Mouse (Mus musculus) thymus, postnatal 4 days (tissue): ENCODE measurements around the gene Sbno2.

Source experiments
- DNase-seq: peaks from one replicate; pipeline ENCODE4 v3.0.0; 2021

The Sbno2 gene

DNA sequence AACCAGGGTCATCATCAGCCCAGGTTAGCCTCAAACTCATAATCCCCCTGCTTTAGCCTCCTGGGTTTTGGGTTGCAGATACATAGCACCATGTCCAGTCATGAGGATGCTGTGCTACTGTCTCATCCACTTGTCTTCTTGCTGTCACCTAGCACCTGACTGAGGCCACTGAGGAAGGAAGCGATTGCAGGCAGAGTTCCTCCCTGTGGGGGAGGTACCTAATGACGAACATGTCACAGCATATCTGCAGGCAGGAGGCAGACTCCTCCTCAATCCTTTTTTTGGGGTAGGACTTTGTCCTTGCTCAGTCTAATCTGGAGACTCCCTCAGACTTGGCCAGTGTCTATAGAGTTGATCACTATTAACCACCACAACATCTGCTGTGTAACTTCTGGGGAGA, 16.3 kb upstream of the Sbno2 start:
- no peak for DNase-seq

DNA sequence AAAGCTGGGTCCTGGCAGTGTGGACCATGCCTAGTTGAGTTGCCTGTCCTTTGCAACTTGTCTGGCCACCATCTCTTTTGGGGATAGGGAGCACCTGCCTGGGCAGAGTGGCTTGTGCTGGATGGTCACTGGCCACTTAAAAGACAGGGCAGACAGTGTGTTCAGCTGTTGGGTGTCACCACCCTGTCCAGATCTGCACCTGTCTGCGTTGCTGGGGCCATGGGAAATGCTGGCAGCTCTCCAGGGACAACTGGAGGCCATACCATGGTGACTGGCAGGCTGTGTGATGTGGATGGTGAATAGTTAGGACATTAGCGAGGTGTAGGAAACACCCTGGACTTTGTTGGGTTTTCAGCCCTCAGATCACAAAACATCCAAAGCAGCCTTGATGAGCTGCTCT, 14.8 kb upstream of the Sbno2 start:
- DNase-seq, result no peak

DNA sequence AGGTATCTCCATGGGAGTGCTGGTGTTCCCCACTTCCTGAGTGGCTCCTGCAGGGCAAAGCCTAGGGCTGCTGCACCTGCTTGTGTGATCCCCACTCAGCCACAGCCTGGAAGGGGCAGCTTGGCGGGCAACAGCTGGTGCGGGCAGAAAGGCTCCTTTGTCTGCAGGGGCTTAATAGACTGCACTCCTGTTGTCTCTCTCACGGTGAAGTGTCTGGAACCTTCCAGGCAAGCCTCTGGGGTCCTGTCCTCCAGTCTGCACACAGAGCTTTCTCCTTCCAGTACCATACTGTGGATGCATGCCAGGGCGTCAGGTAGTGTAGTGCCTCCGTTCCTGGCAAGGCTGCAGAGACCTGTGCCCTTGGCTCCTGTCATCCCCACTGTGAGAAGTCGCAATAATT, 13.2 kb upstream of the Sbno2 start:
- DNase-seq, result no peak

DNA sequence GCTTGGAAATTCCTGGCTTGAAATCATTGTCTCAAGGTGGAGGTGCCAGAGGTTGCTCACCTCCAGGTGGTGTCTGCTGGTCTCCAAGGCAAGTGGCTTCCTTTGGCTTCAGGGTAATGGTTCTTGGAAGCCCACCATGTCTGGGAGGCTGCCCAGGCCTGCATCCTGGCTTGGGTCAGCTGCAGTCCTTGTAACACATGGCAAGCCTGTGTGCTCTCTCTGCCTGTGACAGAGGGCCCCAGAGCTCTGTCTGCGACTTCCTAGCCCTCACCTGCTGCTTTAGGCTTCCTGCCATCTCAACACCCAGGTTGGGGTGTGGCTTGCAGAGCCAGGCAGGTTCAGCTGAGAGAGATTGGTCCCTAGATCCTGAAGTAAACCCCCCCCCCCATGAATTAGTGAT, 12.4 kb upstream of the Sbno2 start:
- peak; percentile 47 for DNase-seq

DNA sequence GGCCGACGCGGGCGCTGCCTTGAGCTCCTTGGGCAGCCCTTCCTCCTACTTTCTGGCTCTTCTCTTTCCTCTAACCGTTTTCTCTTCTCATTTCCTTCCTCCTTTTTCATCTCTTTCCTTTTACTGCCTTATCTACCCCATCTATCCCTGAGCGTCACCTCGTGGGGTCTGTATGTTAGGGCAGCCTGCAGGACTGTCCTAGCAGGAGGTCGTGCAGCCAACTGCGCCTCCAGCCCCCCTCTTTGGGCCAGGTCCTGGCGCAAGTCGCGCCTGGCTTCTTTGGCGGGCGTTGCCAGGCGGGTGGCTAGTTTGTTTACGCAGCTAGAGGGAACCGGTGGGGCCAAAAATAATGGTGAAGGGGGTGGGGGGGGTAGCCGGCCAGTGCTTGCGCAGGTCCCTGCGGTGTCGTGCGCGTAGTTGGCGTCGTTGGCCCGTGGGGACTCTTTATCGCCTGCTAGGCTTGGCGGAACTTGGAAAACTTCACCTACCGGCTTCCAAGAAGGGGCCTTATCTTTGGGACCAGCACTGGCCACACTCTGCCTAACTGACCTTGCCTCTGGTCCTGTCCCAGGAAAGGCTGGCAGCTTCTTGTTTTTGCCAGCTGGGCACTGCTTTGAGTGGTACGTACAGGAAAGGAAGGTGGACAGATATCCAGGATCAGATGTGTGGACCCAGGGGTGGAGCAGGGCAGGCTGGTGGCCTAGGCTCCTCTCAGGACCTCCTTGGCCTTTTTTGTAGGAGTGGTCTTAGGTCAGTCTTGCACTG, 11.7 kb upstream of the Sbno2 start:
- peak; percentile 37 for DNase-seq

DNA sequence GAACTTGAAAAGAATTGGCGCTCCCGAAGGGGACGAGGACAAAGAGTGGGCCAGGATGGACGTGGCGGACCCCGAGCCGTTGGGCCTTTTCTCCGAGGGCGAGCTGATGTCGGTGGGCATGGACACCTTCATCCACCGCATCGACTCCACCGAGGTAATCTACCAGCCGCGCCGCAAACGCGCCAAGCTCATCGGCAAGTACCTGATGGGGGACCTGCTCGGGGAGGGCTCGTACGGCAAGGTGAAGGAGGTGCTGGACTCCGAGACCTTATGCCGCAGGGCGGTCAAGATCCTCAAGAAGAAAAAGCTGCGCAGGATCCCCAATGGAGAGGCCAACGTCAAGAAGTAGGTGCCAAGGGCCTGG, 11.2 kb upstream of the Sbno2 start:
- DNase-seq, result peak; percentile 60

DNA sequence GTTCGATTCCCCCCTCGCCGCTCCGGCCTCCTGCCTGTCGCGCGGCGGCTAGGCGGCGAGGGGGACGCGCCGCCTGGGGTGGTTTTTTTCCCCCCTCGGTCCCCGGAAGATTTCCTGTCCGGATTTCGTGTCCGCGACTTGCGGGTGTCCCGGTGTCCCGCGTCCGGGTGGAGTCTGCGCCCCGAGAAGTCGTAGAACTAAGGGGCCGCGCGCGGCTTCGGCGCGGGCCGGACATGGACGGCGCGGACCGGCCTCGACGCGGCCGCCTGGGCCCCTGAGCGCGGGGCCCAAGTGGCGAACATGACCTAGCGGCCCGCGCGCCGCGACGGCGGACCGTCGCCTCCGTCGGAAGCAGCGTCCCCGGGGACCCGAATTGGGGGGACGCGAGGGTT, 10.6 kb upstream of the Sbno2 start:
- no peak for DNase-seq

DNA sequence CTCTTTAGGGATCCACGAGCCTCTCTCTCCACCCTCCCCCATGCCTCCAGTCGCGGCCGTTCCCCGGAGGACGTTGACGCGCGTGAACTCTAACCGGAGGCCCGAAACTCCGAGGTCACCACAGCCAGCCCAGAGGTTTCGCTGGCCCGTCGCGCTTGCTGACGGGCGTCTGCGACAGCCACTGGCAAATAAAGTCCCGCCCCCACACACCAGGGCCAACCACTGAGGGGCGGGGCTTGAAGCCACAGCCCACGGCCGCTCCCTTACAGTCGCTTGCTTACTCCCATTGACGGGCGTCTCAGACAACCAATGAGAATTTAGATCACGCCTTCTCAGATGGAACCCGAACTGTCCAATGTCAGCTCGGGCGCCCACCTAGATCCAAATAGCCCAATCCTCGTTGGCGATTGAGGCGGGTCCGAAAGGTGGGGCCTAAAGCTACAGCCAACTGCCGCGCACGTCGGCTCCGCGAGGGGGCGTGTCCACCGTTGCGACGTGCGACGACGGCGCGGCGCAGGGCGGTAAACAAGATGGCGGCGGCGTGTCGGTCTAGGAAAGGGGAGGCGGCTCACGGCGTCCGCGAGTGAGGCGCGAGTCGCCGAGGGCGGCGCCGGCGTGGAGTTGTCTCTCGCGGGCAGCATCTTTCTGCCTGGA, 10.0 kb upstream of the Sbno2 start, which contains the start of gene Stk11:
Stk11 (plus strand) TSS at position 514 of the 654 bp plus-strand sequence.
- DNase-seq, result peak; percentile 98

DNA sequence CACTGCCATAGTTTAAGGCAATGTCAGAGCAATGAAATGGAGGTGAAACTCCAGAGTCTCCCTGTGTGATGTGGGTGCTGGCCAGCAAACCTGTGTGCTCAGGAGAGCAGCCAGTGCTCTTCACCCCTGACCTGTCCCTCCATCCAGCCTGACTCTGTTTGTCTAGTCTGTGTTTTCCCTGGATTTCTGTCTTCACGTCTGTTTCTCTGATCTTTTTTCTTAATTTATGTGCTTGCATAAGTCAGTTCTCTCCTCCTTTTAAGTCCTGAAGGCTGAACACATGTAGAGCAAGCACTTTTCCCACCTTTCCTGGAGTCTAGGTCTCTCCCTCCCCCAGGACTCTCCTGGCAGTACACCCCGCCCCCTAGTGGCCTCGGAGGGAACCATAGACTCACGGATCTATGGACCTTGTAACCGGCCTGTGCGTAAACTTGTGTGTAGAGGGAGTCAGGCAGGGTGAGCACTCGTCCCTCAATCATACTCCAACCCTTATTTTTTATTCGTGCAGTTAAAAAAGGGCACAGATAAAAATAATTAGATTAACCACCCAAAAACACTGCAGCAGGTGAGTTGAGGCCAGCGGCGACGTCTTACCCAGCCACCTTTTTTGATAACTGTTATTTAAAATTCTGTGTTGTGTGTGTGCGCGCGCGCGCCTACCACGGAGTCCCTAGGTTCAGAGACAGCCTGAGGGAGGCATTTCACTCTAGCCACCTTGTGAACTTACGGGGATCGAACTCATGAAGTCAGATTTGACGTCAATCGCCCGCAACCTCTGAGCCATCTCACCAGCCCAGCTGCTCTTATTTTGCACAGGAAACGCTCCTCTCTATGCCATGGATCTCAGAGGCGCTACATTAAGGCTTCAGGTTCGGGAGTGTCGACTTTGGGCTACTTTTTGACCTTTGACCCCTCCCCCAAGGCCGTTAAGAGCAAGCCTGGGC, 9.2 kb upstream of the Sbno2 start:
- peak; percentile 96 for DNase-seq

DNA sequence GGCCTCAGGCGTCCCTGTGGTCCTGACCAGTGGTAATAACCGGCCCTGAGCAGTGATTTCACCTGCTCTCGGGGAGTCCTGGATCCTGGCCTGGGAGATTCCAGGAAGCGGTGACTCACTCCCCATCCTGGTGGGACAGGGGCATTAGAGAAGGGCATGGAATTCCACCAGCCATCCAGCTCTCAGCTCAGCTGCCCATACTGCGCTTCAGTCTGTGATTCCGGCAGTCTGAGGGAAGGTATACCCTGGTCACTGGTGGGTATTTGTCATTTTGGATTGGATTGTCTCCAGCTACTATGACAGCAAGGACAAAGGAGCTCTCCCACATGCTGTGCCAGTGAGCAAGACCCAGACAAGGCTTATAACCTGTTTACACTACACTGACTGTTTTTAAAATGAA, 2.3 kb upstream of the Sbno2 start:
- DNase-seq, result no peak

DNA sequence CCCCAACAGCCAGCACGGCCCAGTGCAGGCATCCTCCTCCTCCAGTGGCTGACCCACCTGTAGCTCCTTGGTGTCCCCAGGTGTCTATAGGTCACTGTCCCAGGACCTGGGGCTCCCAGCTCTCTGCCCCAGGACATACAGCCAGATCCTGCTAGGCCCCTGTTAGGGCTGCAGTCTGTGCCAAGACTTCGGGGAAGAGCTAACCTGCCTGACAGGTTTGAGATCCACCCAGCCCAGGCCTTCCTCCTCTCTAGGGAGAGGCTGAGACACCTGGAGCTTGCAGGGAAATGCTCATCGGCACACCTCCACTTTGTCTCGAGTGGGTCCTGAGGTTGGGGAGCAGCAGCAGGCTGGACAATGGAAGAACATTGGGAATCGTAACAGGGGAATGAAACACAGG, 555 bp upstream of the Sbno2 start:
- no peak for DNase-seq

DNA sequence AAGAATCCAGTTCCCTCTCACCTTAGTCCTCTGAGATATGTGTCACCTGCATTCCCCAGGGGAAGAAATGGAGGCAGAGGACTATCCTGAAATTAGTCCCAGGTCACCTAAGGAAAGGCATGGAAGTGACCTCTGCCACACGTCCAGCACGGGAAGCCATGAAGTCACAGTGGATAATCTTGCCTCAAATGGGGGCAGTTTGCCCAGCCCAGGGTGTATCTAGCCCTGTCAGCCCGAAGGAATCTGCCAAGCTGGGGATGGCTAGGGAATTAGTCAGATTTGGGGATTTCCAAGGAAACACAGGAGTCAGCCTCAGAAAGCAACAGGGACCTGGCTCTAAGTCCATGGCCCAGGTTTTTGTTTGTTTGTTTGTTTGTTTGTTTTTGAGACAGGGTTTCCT, 1.2 kb downstream of the Sbno2 start:
- no peak for DNase-seq

DNA sequence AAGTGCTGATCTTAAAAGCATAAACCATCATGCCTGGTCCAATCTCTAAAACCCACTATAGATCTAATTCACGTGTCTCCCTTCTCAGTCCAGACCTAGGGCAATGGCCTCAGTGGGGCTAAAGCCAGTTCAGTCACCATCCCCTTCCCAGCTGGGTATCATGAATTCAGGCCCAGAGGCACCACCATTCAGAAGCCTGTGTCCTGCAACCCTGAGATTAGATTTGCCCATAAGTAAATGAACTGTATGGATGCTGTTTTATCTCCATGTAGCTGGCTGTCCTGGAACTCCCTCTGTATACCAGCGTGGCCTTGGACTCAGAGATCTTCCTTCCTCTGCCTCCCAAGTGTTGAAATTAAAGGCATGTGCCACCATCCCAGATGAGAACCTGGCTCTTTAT, 2.3 kb downstream of the Sbno2 start:
- no peak for DNase-seq

DNA sequence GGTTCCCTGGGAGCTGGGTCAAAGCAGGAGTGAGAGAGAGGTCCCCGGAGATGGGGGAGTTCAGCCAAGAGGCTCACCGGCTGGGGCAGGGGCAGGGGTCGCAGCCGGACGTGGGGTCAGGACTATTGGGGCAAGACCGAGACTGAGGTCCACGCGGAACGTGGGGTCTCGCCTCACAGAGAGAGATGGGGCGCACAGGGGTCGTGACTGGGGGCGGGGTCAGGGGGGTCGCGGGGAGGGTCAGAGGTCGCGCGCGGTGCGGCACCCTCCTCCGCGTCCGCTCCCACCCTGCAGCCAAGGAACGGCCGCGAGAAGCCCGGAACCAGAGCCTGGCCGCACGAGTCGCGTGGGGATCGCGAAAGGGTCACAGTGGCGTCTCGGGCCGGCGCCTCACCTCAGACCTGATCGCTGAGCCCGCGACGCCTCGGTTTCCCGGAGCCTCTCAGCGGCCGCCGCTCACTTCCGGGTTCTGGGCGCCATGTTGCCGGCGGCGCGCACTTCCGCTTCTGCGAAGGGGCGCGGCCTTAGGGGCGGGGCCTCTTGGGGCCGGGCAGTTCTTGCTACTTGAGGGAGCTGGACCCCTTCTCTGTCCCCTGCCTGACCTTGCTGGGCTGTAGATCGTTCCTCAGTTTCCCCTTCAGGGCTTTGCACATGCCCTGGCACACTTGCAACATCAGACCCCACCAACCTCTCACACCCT, 3.0 kb downstream of the Sbno2 start:
- DNase-seq, result peak; percentile 96

DNA sequence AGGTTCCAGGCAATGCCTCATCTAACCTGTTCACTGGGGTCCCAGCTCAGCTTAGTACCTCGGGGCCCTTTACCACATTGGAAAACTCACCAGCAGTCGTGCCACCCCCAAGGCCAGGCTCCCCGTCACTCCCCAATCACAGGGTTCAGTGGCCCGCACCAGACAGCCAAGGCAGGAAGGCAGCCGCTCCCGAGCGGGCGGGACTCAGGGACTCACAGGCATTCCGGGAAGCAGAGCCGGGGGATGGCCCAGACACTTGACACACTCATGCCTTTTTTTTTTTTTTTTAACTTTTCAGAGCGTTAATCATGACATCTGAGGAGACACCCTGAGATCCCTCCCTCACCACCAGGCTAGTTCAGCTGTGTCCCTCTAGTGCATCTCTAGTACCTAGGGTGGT, 4.4 kb downstream of the Sbno2 start:
- DNase-seq, result no peak

DNA sequence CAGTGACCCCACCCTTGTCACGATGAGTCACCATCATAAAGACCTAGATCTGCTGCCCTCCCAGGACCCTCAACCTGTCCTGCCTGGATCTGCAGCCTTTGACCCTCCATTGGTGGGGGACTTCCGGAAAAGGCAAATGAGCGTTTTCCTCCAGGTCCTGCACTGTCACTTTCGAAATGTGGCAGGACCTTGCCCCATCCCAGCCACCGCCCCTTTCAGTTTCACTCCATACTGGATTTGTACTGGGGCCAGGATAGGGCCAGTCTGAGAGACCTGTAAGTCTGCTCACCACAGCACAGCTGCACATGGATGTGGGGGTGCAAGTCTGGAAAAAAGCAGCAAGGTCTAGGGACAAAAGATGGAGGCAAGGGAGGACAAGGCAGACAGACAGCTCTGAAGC, 6.7 kb downstream of the Sbno2 start:
- no peak for DNase-seq

DNA sequence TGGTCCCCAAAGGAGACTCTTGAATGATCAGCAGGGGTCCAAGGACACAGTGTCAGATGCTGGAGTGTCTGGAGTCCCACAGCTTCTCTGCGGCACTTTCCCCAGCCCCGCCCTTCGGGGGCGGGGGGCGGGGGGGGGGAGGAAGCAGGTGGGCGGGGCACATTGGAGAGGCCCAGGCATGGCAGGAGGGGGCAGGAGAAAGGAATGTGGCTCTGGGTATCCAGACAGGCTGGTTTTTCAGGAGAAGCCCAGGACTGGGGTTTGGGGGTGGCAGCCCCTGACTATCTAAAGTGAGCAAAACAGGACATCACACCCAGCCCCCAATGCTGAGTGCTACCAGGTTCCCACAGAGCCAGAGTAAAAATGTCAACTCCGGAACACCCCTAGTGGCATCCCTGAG, 8.1 kb downstream of the Sbno2 start:
- no peak for DNase-seq

DNA sequence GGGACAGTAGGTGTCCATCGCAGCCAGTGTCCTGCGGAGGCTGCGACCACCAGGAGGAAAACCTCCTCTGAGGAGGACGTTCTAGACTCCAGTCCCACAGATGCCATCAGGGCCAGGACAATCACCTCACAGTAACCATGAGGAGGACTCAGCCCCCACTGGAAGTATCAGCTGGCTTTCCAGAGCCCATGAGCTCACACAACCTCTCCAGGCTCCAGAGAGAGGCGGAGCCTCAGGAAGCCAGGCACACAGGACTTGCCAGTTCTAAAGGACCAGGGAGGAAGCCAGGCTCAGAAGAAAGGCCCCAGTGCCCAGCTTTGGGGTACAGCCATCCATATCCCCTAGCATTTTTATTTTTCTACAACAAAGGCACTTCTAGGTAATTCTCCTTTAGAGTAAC, 9.8 kb downstream of the Sbno2 start:
- no peak for DNase-seq

DNA sequence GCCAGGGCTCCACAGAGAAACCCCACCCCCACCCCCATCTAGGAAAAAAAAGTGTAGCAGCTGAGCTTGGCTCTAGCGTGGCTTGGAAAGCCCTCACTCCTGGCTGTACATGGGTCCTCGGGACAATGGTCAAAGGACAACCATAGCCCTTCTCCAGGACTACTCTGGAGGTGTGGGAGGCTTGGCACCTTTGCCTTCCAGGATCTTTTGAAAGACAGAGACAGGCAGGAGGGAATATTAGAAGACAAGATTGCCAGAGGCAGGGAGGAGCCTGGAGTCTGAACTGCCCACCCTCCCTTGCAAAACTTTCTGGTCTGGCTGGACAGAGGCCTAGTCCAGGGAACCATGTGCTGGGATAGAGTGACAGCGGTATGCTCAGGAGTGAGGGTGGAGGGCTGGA, 10.7 kb downstream of the Sbno2 start:
- DNase-seq, result no peak

DNA sequence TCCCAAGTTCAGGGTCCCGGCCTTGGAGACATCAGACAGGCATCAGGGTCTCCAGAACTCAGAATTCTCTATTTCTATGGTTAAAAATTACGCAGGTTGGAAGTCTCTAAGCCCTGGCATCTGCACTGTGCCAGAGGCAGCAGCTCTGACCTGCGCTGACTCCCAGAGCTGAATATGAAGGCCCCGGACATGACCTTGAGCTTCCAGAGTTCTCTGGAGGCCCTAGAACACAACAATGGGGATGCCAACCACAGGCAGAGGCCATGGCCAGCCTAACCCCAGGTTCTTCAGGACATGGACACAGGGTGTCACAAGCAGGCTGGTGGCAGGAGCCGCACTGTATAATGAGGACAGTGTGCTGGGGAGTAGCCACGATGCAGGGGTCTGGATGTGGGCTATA, 11.3 kb downstream of the Sbno2 start:
- DNase-seq, result no peak

DNA sequence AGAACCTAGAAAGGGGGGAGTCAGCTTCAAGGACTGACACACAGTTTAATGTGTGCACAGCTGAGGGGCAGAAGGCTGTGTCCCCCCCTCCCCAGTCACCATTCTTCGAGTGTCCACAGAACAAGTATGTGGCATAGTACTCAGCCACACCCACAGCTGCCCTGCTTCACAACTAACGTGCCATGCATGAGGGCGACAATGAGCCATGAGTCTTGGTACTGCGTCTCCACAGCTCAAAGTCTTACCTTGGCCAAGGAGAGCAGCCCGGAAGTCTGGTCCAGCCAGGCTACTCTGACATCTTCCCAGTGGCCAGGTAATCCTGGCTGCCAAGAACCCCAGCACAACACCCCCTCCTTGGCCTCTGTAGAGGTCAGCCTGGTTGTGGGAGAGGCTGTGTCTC, 12.7 kb downstream of the Sbno2 start:
- no peak for DNase-seq

DNA sequence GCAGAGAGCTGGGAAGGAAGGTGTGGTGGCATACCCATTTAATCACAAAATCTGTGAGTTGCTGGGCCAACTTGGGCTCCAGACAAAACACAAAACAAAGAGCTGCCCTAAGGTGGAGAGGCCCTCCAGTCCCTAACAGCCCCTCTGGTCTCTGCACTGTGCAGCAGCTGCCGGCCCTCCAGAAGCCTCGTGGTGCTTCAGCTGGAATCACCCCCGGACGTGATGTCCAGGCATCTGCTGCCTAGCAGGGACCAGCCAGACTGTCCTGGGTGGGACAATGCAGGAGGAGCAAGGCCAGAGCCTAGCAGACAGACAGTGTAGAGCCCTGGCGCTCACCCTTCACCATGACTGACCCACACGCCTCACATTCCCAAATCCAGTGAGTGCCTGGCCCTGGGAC, 13.8 kb downstream of the Sbno2 start:
- no peak for DNase-seq

DNA sequence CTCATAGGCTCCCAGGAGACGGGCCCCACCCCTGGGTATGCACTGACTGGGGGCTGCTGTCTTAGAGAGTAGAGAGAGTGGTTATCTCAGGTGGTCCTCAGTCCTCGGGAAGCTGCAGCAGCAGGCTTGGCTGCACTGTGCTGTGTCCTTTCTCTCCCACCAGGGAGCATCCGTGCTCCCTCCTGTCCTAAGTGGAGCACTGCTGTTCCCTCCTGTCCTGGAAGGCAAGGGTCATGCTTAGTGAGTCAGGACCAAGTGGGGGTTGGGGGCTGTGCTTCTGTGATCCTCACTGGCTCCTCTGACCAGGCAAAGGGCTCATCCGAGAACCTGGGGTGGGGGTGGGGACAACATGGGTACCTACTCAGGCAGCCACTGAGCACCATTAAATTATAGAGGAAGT, 16.2 kb downstream of the Sbno2 start:
- no peak for DNase-seq
